Mouse (Mus musculus) splenic B cell, adult 2 months (primary cell): ENCODE results near the gene Tnfsf8.

ENCODE experiments used
- DNase-seq: peaks from one replicate; pipeline ENCODE4 v3.0.0-alpha.2; 2011; ENCODE audit warnings: low read depth, low spot score
- H3K27me3 ChIP-seq: 2 replicates; pipeline ENCODE4 v1.6.1; 2012; ENCODE audit warnings: mild to moderate bottlenecking, low read length, moderate library complexity, mixed read lengths; ENCODE audit not compliant: control insufficient read depth, poor library complexity, insufficient read depth, severe bottlenecking
- H3K36me3 ChIP-seq: 2 replicates; pipeline ENCODE4 v1.6.1; 2012; ENCODE audit warnings: mild to moderate bottlenecking, low read length, moderate library complexity, mixed read lengths; ENCODE audit not compliant: control insufficient read depth, poor library complexity, insufficient read depth, severe bottlenecking

Gene Tnfsf8

GRCm38 (mm10) chr4:63860688-63861540 is at the start of gene Tnfsf8:
Gene Tnfsf8 (minus strand): TSS chr4:63861347.
- H3K36me3 ChIP-seq, result no peaks in the 10 kb centered on the region
- peak; percentile 57 for DNase-seq
- H3K27me3 ChIP-seq, result no peaks in the 10 kb centered on the region

GRCm38 (mm10) chr4:63908511-63908910 is 47.4 kb upstream of the Tnfsf8 start:
- Histone ChIP-seq H3K36me3 (no peaks in the 10 kb centered on the region), H3K27me3 (no peaks in the 10 kb centered on the region)
- no peak for DNase-seq

- Histone ChIP-seq H3K36me3 (no peaks in the 10 kb centered on the region), H3K27me3 (no peaks in the 10 kb centered on the region)
- no peak for DNase-seq
Observed at GRCm38 (mm10) chr4:63907473-63907872, 46.3 kb upstream of the Tnfsf8 start.

DNA sequence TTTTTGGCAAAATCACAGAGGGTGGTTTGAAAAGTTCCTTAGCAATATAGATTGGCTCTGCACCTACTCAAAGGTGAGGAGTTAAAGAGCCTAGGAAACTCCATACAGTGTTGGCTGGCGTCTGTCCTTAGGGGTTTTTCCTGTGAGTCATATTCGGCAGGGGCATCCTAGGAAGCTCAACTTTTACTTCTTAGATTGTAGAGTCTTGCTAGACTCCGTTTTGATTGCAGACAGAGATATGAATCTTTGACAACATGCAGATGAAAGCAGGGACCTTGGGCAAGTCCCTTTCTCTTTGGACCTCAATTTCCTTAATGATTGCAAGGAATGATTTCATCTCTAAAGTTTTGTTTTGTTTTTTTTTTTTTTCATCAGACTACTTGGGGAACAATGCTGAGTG is 44.9 kb upstream of the Tnfsf8 start:
- no peaks in the 10 kb centered on the region for H3K27me3 ChIP-seq
- no peak for DNase-seq
- H3K36me3 ChIP-seq, result no peaks in the 10 kb centered on the region

DNA sequence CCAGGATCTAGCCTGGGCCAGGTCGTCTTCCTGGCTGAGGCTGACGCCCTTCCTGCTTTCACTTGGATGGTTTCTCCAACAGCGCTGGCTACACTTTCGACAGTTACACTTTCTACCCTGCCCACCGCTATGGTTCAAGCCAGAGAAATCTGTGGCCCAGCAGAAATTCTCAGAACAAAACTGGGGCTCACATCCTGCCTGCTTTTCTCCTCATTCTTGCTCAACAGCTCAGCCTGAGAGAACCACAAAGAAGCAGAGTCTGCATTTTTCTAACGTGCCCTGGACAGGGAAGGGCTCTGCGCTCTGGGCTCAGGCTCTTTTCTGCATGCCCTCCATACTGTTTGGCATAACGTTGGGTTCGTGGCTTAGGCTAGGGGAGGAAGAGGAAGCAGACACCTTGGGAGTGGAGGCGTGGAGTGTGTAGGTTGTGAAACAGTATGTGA is 38.0 kb upstream of the Tnfsf8 start:
- H3K36me3 ChIP-seq, result no peaks in the 10 kb centered on the region
- no peak for DNase-seq
- H3K27me3 ChIP-seq, result no peaks in the 10 kb centered on the region

DNA sequence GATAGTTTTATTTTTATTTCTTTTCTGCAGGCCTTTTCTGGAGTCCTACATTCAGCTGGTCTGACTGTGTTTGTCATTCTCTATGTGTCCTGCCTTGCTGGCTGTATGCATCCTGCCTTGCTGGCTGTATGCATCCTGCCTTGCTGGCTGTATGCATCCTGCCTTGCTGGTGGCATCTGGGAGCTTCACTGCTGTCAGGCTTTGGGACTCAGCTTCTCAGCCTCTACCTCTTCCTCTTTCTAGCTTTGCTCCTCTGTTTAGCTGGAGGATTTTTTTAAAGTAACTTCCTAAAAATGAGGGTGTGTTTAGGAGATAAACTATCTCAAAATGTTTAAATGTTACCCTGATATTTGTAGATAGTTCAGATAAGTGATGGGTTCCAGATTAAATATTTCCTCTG is 36.0 kb upstream of the Tnfsf8 start:
- no peaks in the 10 kb centered on the region for H3K27me3 ChIP-seq
- H3K36me3 ChIP-seq, result no peaks in the 10 kb centered on the region
- no peak for DNase-seq

DNA sequence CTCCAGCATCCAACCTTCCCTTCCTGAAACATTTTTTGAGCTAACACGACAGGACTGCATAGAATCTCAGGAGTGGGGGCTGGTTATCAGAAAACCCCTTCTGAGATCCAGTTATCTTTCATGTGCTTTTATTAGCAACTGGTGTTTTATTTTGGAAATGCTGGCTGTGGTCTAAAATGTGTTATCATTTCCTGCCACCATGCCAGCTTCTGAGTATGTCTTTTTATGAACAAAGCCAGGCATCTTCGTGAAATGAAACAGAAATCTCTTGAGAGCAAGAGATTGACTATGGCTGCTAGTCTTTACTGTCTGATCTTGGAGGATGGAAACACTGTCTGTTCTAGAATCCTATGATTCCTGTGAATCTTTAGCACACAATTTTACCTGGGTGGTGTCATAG is 25.0 kb upstream of the Tnfsf8 start:
- no peaks in the 10 kb centered on the region for H3K36me3 ChIP-seq
- no peaks in the 10 kb centered on the region for H3K27me3 ChIP-seq
- DNase-seq, result no peak

DNA sequence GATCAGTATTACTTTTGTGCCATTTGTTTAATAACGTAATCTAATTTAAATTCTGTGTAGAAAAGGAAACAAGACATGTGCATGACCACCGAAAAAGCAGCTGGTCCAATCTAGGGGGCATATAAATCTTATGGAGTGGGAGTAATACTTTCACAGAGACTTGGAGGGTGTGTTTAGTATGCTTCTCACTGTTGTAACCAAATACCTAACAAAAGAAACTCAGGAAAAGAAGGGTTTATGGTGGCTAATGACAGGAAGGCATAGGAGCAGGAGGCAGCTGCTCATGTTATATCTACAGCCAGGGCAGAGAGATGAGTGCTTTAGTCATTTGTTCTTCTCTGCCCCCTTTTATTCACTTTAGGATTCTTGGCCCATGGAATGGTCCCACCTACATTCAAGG is 15.6 kb upstream of the Tnfsf8 start:
- H3K36me3 ChIP-seq, result no peaks in the 10 kb centered on the region
- DNase-seq, result no peak
- no peaks in the 10 kb centered on the region for H3K27me3 ChIP-seq

- no peak for DNase-seq
- no peaks in the 10 kb centered on the region for H3K27me3 ChIP-seq
- H3K36me3 ChIP-seq, result no peaks in the 10 kb centered on the region
Observed at GRCm38 (mm10) chr4:63875480-63875879, 14.3 kb upstream of the Tnfsf8 start.

DNA sequence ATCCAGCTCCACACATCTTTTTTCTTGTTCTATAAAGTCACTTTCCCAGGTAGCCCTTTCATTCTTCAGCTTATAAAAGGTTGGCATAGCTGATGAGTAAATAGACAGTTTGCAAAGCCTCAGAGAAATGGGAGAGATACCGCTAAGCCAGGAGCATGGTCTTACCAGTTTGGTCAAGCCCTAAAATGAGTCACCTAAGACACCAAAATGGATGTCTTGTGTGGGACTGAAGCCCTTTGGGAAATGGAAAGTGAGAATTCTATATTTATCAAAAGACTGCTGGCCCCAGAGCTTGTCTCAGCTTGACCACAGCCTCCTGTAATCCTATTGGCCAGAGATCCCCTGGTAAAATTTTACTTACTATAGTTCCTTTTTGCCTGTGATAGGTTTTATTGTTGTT is 9.5 kb upstream of the Tnfsf8 start:
- DNase-seq, result no peak
- no peaks in the 10 kb centered on the region for H3K27me3 ChIP-seq
- no peaks in the 10 kb centered on the region for H3K36me3 ChIP-seq

- no peaks in the 10 kb centered on the region for H3K27me3 ChIP-seq
- H3K36me3 ChIP-seq, result no peaks in the 10 kb centered on the region
- peak; percentile 11 for DNase-seq
Observed at GRCm38 (mm10) chr4:63868770-63869169, 7.6 kb upstream of the Tnfsf8 start.

DNA sequence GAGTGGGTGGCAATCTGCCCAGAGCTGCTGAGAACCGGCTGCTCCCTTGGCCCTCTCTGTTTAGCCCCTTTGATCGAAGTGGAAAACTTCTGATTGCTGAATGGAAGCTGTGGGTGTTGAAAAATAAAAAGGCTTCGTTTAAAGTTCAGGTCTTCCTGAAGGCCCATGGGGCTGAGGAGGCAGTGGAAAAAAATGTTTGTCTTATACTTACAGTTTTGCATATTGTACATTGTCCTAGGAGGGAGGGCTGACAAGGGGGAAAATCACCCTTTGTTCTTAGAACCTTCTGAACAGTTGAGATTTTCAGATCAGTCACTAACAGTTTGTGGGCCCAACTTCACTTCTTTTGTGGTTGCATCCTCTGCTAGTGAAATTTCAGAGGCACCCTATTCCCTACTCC is 1.8 kb upstream of the Tnfsf8 start:
- Histone ChIP-seq H3K27me3 (no peaks in the 10 kb centered on the region), H3K36me3 (no peaks in the 10 kb centered on the region)
- DNase-seq, result no peak

GRCm38 (mm10) chr4:63862092-63862697 is 1.0 kb upstream of the Tnfsf8 start:
- no peak for DNase-seq
- H3K27me3 ChIP-seq, result no peaks in the 10 kb centered on the region
- H3K36me3 ChIP-seq, result no peaks in the 10 kb centered on the region

GRCm38 (mm10) chr4:63860236-63860635 is 911 bp downstream of the Tnfsf8 start:
- H3K36me3 ChIP-seq, result no peaks in the 10 kb centered on the region
- no peak for DNase-seq
- no peaks in the 10 kb centered on the region for H3K27me3 ChIP-seq

GRCm38 (mm10) chr4:63859785-63860203 is 1.4 kb downstream of the Tnfsf8 start:
- no peaks in the 10 kb centered on the region for H3K36me3 ChIP-seq
- no peak for DNase-seq
- H3K27me3 ChIP-seq, result no peaks in the 10 kb centered on the region
